Mouse (Mus musculus) embryonic stem cell, embryonic (primary cell): ENCODE data around the gene Hjurp.

Source experiments
- CTCF ChIA-PET, 4 experiments: fragments of 300-600 bp in 2 of 4; fragments of 350-600 bp in 2 of 4; sonication (Branson Sonifier 250); formaldehyde crosslinking; loops; one replicate each; lab custom pipeline; 2022; ENCODE audit warnings: inconsistent platforms in 2 of 4; lab: Charles Lee
- POLR2A ChIA-PET, 4 experiments: fragments of 300-600 bp in 2 of 4; fragments of 350-600 bp in 2 of 4; sonication (Branson Sonifier 250); formaldehyde crosslinking; loops; one replicate each; lab custom pipeline; 2022; ENCODE audit warnings: antibody characterized with exemption in 4 of 4, inconsistent platforms in 1 of 4; lab: Charles Lee

The Hjurp gene

GRCm38 (mm10) chr1:88277098-88277817 lies at the start of gene Hjurp, which contains the start of gene Trpm8:
Gene Hjurp (minus strand): TSS chr1:88277633.
Gene Trpm8 (plus strand): TSS chr1:88277661.
- CTCF ChIA-PET, result interaction anchor here (0.5 to 3.7 kb wide), 23 partner anchors 9 to 915 kb away, joined by 3 to 35 read pairs (median 4); no protein-coding TSS in a partner anchor
- POLR2A ChIA-PET, result interaction anchor here (0.6 to 8.4 kb wide), 25 partner anchors 8 to 851 kb away, joined by 3 to 203 read pairs (median 4); partner anchors contain the start of gene Ugt1a1 (in 1 of the 4)

- POLR2A ChIA-PET, result no interaction called here
- CTCF ChIA-PET, result interaction anchor here in 2 of 4 experiments (0.6 to 1.4 kb wide), 2 partner anchors 21 to 686 kb away, joined by 3 to 4 read pairs; no protein-coding TSS in a partner anchor
Measured at GRCm38 (mm10) chr1:88323101-88323500, 45.7 kb upstream of the Hjurp start.

GRCm38 (mm10) chr1:88322146-88322545 lies 44.7 kb upstream of the Hjurp start:
- ChIA-PET CTCF (interaction anchor here in 1 of 4 experiments (1.4 kb wide), 1 partner anchor 21 kb away, joined by 3 read pairs; no protein-coding TSS in a partner anchor), POLR2A (no interaction called here)

GRCm38 (mm10) chr1:88320821-88321395 lies 43.5 kb upstream of the Hjurp start:
- ChIA-PET POLR2A (no interaction called here), CTCF (interaction anchor here in 1 of 4 experiments (1.1 kb wide), 1 partner anchor 31 kb away, joined by 4 read pairs; no protein-coding TSS in a partner anchor)

- POLR2A ChIA-PET, result interaction anchor here in 1 of 4 experiments (0.7 kb wide), 1 partner anchor 19 kb away, joined by 3 read pairs; no protein-coding TSS in a partner anchor
- CTCF ChIA-PET, result interaction anchor here (0.6 to 0.8 kb wide), 7 partner anchors 17 to 958 kb away, joined by 3 to 16 read pairs (median 5); no protein-coding TSS in a partner anchor
Measured at GRCm38 (mm10) chr1:88318531-88319060, 41.2 kb upstream of the Hjurp start.

DNA sequence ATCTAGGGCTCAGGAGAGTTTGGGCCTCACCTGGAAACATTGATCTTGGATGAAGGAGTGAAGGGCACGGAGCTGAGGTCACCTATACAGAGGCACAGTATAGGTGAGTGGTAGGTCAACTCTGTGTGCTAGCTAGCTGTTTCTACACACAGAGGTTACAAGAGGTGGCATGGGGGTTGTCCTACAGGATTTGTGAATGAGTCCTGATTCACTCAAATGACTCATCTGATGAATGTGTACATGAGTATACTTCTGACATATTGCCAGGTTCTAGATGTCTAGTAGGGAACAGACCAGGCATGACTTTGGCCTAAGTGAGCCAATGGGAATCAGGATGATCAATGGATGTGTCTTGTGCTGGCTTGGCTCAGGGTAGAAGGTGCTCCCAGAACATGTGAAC lies 39.8 kb upstream of the Hjurp start:
- CTCF ChIA-PET, result no interaction called here
- POLR2A ChIA-PET, result no interaction called here

DNA sequence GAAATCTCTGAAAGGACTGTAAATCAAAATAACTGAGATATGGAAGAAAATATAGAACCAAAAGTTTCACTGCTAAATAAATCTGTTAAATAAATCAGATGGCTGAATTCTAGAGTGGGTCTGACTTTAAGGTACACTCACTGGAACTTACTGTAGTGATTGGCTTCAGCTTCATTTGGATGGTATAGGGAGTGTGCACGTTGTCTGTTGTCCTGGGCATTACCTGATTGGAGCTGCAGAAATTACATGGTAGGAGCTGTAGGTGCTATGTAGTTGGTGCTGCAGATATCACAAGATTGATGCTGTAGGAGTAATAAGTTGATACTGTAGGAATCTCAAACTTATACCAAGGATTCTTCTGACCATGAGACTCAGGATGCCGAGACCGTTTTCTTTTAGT lies 32.9 kb upstream of the Hjurp start:
- CTCF ChIA-PET, result interaction anchor here in 1 of 4 experiments (0.8 to 2.6 kb wide), 2 partner anchors 9 to 20 kb away, joined by 3 to 11 read pairs; no protein-coding TSS in a partner anchor
- POLR2A ChIA-PET, result no interaction called here

DNA sequence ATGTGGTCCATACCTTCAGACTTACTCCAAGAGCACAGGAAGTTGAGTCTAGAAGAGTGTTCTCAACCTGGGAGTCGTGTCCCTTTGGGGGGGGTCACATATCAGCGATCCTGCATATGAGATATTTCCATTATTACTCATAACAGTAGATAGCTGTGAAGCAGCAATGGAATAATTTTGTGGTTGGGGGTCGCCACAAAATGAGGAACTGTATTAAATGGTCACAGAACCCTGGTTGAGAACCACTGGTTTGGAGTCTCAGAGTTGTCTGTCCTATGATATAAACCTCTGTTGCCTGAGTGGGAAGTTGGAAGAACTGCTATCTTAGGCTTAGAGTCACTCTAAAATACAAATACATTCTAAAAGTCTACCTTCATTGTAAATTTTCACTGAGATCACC lies 32.5 kb upstream of the Hjurp start:
- CTCF ChIA-PET, result interaction anchor here in 1 of 4 experiments (0.8 to 2.6 kb wide), 3 partner anchors 9 to 23 kb away, joined by 3 to 11 read pairs (median 3); no protein-coding TSS in a partner anchor
- POLR2A ChIA-PET, result interaction anchor here in 1 of 4 experiments (2.2 kb wide), 1 partner anchor 20 kb away, joined by 8 read pairs; no protein-coding TSS in a partner anchor

DNA sequence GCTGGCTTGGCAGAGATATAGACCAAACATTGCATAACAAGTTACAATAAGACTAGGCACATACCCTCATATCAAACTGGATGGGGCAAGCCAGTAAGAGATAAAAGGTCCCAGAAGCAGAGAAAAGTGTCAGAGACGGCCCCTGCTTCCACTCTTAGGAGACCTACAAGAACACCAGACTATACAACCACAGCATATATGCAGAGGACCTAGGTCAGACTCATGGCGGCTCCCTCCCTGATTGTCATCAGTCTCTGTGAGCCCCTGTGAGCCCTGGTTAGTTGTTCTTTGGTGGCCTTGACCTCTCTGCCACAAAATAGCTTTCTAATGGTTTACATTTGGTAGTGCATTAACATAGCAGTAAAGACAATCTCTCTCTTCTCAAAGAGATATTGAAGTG lies 31.6 kb upstream of the Hjurp start:
- POLR2A ChIA-PET, result interaction anchor here in 1 of 4 experiments (0.8 to 2.2 kb wide), 3 partner anchors 11 to 51 kb away, joined by 3 to 8 read pairs (median 5); no protein-coding TSS in a partner anchor
- CTCF ChIA-PET, result interaction anchor here in 3 of 4 experiments (0.6 to 2.6 kb wide), 4 partner anchors 19 to 430 kb away, joined by 3 to 11 read pairs (median 6); no protein-coding TSS in a partner anchor

- ChIA-PET CTCF (interaction anchor here in 1 of 4 experiments (2.4 kb wide), 1 partner anchor 17 kb away, joined by 13 read pairs; no protein-coding TSS in a partner anchor), POLR2A (interaction anchor here in 1 of 4 experiments (1.5 kb wide), 1 partner anchor 30 kb away, joined by 3 read pairs; the partner anchor contains the start of genes Hjurp and Trpm8)
Measured at GRCm38 (mm10) chr1:88307180-88307579, 29.7 kb upstream of the Hjurp start.

DNA sequence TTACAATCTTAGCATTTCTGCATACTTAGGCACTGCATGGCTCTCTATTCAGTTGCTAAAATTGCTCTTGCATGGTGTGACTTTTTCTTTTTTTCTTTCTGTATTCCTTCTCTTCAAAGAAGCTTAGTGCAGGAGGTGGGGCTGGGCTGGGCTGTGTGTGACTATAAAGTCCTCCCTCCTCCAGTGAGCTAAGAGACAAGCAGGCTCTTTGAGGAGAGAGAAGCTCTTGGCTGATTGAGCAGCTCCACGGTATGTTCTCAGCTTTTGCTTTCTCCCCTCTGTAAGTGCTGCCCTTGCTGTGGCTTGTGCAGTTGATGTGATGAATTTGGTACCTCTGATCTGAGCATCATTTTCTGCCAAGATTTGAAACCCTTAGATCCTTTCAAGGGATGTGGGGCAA lies 29.1 kb upstream of the Hjurp start:
- ChIA-PET CTCF (interaction anchor here in 2 of 4 experiments (0.9 to 2.4 kb wide), 4 partner anchors 17 to 22 kb away, joined by 3 to 13 read pairs (median 4); no protein-coding TSS in a partner anchor), POLR2A (interaction anchor here in 2 of 4 experiments (0.6 to 1.5 kb wide), 5 partner anchors 10 to 763 kb away, joined by 3 read pairs; partner anchors contain the start of genes Hjurp (in 1 of the 2), Sh3bp4 (in 1 of the 2) and Trpm8 (in 1 of the 2))

DNA sequence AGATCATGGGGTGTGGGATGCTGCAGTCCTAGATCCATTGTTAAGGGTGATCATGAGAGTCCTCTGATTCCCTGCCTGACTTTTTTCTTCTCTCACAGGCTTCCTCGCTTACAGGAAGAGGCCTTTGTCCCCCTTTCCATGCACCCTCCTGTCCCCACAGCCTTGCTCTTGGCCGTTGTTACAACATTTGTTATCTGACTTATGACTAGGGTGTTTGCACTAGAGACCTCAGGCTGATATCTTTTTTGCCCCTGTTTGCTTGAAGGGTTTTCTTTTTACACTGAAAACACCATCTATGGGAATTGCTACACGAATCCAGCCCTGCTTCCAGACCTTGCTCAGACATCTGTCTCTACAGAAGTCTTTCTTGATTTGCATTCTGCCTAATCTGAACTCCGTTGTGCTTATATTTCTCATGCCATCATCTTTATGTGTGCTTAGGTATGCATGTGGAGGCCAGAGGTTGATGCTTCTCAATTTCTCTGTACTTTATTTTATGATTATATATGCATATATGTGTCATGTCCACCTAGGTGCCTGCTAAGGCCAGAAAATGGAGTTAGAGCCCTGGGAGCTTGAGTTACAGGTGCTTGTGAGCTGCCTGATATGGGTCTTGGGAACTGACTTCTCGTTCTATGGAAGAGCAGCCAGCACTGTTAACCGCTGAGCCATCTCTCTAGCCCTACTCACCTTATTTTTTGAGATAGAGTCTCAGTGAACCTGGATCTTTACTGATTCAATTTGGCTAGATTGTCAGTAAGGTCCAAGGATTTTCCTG lies 27.8 kb upstream of the Hjurp start:
- POLR2A ChIA-PET, result interaction anchor here in 1 of 4 experiments (0.8 to 1.3 kb wide), 4 partner anchors 13 to 765 kb away, joined by 3 read pairs; partner anchors contain the start of gene Sh3bp4
- CTCF ChIA-PET, result interaction anchor here in 3 of 4 experiments (0.6 to 4.4 kb wide), 9 partner anchors 15 to 1304 kb away, joined by 3 to 73 read pairs (median 4); no protein-coding TSS in a partner anchor

DNA sequence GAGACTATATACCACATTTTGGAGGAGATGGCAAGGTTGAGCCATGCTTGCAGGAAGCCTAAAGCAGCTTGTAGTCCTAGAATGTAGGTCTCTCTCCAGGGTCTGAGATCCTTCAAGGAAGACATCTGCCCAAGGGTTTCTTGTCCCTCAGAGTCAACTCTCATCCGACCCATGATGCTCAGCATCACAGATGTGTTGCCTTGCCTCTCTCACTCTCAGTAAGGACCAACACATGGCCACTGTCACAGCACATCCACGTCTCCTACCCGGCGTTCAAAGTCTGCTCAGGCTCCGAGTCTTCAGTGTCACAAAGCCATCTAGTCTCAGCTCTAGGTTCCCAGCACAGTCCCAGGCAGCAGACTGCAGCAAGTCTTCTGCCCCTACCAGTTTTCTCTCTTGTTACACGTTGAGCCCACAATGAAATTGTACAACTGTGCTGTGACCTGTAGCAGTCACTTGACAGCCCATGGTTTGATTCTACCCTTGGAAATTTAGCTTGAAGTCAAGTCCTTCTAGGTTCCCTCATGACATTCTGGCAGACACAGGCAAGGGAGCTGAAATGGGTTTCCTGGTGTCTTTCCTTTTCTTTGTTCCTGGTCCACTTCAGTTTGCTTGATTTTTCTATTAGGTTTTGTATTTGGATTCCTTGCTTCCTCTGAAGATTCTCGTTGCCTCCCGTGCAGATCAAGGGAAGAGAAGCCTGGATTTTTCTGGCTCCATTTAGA lies 27.0 kb upstream of the Hjurp start:
- POLR2A ChIA-PET, result interaction anchor here in 1 of 4 experiments (0.8 to 3.8 kb wide), 2 partner anchors 16 to 21 kb away, joined by 3 to 15 read pairs; no protein-coding TSS in a partner anchor
- CTCF ChIA-PET, result interaction anchor here (0.6 to 4.4 kb wide), 6 partner anchors 14 to 448 kb away, joined by 3 to 73 read pairs (median 7); no protein-coding TSS in a partner anchor

DNA sequence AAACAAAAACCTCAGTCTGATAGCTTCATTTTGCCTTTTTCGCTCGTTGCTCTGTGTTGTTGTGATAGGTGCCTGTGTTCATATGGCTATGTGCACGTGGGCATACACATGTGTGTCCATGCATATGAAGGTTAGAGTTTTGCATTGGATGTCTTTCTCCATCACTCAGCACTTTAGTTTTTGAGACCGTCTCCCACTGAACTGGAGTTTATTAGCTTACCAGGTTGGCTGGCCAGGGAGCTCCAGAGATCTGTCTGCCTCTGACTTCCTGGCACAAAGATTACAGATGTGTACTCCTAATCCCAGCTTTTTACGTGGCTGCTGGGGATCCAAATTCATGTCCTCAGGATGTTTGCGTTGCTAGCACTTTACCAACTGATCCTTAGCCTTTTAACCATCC lies 26.3 kb upstream of the Hjurp start:
- CTCF ChIA-PET, result interaction anchor here (0.7 to 4.4 kb wide), 6 partner anchors 14 to 19 kb away, joined by 3 to 73 read pairs (median 6); no protein-coding TSS in a partner anchor
- POLR2A ChIA-PET, result interaction anchor here in 1 of 4 experiments (1.2 to 3.8 kb wide), 2 partner anchors 15 to 34 kb away, joined by 3 to 15 read pairs; no protein-coding TSS in a partner anchor

GRCm38 (mm10) chr1:88302057-88302740 lies 24.8 kb upstream of the Hjurp start:
- ChIA-PET POLR2A (interaction anchor here in 1 of 4 experiments (1.1 to 3.8 kb wide), 6 partner anchors 13 to 112 kb away, joined by 3 to 15 read pairs (median 4); partner anchors contain the start of genes Hjurp and Trpm8), CTCF (interaction anchor here (0.6 to 4.4 kb wide), 22 partner anchors 8 to 418 kb away, joined by 3 to 73 read pairs (median 4); no protein-coding TSS in a partner anchor)
